Mouse (Mus musculus): ENCODE measurements around the gene Glra4.
A peak's percentile ranks its signal among the peaks of the same experiment; 100 is the strongest.

Glra4 gene

DNA sequence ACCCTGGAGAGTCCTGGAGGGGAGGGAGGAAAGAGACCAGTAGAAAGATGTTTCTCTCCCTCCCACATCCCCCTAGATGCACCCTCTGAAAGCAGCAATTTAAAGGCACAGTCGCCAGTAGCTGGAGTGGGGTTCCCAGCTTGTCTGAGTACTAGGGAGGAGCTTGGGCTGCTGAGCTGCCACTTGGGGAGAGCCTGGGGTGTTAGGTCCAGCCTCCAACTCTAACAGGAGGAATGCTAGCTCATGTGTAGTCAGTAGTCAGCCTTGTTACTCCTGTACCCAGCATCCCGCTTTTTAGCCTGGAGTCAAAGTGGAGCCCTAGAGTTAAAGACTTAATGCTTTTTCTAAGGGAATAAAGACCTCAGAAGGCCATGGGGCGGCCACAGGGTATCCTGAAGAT is at the start of gene Glra4:
Gene Glra4 (minus strand): TSS at position 101 of the 400 bp plus-strand sequence.
- no peak for DNase-seq (ENCODE audit: low read depth, low spot score)

- DNase-seq (ENCODE audit: low read depth, low spot score) = no peak
Observed at GRCm38 (mm10) chrX:136828610-136829009, 48.7 kb upstream of the Glra4 start.

DNA sequence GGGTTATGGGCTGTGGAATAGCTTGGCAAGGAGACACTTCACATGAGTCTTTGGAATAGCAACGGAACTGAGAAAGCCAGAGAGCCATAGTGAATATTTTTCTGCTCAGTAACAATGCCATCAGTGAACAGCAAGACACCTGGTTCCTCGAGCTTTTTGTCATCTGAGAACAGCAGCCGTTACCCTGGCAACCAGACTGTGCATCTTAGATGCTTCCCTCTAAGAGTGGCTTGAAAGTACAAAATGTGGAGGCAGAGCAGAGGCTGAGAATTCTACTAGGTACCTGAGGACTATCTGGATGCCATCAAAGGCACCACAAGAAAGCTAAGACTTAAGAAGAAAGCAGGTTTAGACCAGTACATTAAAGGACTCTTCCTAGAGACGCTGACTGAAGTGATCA is 45.1 kb upstream of the Glra4 start:
- DNase-seq (ENCODE audit: low read depth, low spot score) = no peak

DNA sequence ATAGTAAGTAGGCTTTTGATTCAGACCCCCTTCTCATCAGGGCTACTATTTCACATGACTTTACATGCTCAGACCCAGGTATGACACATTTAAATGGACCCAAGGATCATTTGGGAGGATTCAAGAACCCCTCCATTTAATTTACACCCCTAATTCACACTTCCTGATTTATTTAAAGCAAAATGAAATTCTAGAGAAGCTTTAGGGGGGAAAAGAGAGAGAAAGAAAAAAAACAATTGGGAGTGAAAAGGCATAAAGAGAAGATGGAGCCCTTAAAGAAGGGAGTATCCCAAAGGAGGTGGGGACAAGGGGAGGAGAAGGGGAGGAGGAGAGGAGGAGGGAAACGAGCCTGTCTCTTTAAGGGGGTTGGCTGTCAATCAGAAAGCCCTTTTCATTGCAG is 42.4 kb upstream of the Glra4 start, which contains the start of gene Plp1:
Gene Plp1 (plus strand): TSS at position 301 of the 400 bp plus-strand sequence.
- no peak for DNase-seq (ENCODE audit: low read depth, low spot score)

DNA sequence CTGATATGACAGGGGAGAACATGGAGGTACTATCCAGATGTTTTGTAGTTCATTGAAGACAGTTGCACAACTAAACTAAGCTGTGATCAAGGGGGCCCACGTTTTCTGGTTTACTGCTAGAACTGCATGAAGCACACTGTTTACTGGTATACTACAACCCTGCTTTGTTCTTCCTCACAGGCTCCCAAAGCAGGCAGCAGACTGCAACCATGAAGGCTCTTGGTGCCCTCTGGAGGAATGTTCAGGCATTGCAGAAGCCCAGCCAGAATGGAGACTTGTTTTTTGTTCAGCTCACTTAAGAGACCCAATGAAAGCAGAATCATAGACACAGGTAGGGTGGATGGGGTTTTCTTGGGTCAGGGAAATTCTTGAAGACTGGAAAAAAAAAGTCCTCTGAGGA is 40.3 kb upstream of the Glra4 start:
- peak; percentile 58 for DNase-seq (ENCODE audit: low read depth, low spot score)

DNA sequence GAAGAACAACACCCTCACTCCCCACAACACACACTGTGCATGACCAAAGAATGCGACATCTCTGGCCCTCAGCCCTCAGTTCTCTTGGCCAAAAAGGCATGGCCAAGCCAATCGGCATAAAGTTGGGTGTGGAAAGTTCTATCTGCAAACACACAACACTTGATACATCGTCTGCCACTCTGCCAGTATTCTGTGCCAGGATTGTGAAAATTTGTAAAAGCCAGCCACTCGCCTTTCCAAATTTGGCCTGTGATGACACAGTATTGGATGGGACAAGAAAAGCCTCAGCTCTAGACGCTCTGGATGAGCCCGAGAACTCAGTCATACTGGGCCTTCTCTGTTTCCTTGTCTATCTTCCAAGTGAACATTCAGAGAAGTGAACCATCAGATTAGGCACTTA is 39.8 kb upstream of the Glra4 start:
- DNase-seq (ENCODE audit: low read depth, low spot score) = no peak

GRCm38 (mm10) chrX:136797223-136797622 is 17.3 kb upstream of the Glra4 start:
- no peak for DNase-seq (ENCODE audit: low read depth, low spot score)

- DNase-seq (ENCODE audit: low read depth, low spot score) = peak; percentile 95
Observed at GRCm38 (mm10) chrX:136789446-136789845, 9.5 kb upstream of the Glra4 start.

GRCm38 (mm10) chrX:136779262-136779661 is 679 bp downstream of the Glra4 start:
- no peak for DNase-seq (ENCODE audit: low read depth, low spot score)

GRCm38 (mm10) chrX:136778046-136778445 is 1.9 kb downstream of the Glra4 start:
- DNase-seq (ENCODE audit: low read depth, low spot score) = no peak

GRCm38 (mm10) chrX:136773035-136773434 is 6.9 kb downstream of the Glra4 start:
- no peak for DNase-seq (ENCODE audit: low read depth, low spot score)

GRCm38 (mm10) chrX:136761103-136762074 is 18.6 kb downstream of the Glra4 start:
- DNase-seq (ENCODE audit: low read depth, low spot score) = peak; percentile 61

DNA sequence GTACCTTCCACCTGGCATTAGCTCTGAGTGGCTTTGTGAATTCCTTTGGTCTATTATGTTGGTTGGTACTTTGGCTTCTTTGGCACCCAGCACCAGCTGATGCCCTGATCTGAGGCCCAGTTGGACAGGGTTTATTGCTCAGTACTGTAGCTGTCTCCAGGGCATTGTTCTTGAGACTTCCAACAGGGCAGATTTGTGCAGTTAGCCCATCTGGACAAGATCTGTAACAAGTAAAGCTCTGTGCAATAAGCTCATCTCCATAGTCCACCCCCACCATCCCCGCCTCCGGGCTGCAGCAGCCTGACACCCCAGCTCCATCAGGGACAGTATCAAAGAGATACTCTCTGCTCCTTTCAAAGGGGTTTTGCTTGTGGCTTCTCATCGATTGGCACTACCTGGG is 24.5 kb downstream of the Glra4 start:
- no peak for DNase-seq (ENCODE audit: low read depth, low spot score)

DNA sequence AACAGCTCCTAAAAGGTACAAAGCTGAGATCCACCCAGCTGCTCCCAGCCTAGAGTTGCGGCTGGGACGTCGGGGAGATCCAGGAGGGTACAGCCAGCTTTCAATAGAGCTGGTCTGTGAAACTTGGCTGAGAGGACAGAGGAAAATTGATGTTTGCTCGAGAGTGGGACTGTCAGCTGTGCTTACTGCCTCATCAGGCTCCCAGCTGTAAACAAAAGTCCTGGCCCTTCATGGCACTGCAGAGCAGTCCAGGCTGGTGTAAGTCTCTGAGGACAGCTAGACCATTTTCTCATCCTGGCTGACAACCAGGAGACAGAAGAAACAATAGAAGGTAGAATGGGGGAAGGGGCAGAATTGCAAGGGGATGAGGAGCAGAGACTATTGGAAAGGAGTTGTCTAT is 30.6 kb downstream of the Glra4 start:
- DNase-seq (ENCODE audit: low read depth, low spot score) = no peak

- peak; percentile 21 for DNase-seq (ENCODE audit: low read depth, low spot score)
Observed at GRCm38 (mm10) chrX:136744663-136745062, 35.3 kb downstream of the Glra4 start.

- no peak for DNase-seq (ENCODE audit: low read depth, low spot score)
Observed at GRCm38 (mm10) chrX:136743459-136743858, 36.5 kb downstream of the Glra4 start, which contains the start of gene Morf4l2. Morf4l2 (minus strand) TSS chrX:136743690.

DNA sequence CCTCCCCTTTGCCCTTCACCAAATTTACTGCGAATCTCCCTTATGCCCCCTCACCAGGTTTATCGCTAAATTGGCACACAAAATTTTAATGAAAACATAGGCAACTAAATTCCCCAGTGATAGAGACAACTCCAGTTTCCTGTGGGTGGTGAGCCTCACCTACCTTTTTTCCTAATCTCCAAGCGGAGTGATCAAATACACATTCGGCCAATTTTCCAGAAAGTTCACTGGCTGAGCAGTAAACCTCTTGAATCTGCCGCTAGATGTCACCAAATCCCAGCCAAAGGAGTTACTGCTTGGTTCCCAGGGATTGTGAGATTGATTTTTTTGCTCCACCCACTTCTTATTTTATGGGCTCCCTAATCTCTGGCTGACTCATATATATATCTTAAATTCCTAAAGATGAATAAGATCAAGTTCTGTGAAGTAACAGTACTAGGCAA is 37.3 kb downstream of the Glra4 start:
- peak; percentile 75 for DNase-seq (ENCODE audit: low read depth, low spot score)

DNA sequence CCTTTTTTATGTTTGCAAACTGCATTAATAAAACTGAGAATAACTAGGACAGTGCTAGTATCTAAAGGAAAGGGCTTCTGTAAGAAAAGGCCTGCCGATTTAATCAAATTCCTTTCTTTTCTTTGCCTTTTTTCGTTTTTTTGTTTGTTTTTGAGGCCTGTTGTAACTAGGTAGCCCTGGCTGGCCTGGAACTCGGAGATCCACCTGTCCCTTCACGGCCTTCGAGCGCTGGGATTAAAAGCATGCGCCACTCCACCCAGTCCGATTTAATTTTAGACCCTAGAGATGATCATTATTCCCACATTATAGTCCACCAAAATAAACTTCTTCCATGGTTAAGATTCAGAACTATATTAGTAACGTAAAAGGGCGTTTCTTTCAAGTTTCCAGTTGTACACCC is 37.7 kb downstream of the Glra4 start:
- DNase-seq (ENCODE audit: low read depth, low spot score) = no peak

DNA sequence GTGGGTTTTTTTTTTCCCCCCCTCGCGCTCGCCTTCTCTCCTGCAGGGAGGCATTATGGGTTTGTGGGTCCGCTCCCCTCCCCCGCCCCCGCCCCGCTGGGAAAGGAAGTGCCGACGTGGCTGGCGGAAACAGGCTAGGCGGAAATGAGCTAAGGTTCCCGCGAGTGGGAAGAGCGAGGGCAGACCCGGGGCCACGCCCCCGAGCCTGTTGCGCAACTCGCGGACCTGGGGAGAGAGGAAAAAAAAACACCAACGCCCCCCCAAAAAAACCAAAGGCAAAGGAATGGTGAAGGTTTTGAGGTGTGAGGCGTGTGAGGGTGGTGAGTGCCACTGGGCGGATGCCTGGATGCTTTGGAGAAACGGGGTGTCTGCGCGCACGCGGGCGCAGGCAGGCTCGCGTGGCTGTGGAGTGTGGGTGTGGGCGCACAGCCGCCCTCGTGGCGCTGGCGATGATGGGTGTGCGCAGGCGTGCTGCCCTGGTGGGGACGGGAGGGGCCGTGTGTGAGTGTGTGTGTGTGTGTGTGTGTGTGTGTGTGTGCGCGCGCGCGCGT is 38.2 kb downstream of the Glra4 start:
- peak; percentile 71 for DNase-seq (ENCODE audit: low read depth, low spot score)

- peak; percentile 97 for DNase-seq (ENCODE audit: low read depth, low spot score)
Observed at GRCm38 (mm10) chrX:136740791-136741650, 38.9 kb downstream of the Glra4 start.

DNA sequence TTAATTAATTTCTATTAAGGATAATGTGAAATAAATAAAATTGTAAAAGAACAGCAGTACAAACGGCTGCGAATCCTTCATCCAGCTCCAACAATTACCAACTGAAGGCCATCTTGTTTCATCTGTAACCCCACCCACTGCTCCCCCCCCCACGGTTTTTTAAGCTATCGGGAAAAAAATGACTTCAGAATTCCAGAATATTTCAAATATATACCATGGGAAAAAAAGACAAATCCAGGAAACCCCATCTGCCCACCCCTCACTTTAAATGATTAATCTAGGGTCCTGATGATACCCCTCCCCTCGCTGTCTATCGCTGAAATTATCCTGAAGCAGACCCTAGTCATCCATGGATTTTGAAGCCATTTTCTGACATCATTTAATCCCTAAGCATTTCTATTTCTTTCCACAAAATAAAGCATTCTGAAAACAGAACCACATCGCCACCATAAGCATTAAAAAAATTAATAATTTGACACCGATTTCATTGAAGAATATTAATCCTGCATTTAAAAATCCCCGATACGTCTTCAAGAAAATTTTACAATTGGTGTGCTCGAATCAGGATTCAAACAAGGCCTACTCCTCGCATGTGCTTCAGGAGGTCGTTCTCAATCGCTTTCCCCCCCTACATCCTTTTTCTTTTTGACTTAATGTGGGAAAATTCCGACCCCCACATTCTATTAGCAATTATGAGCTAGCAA is 39.7 kb downstream of the Glra4 start:
- DNase-seq (ENCODE audit: low read depth, low spot score) = peak; percentile 23

All from R1 (cell line).